Mouse (Mus musculus): ENCODE data around the gene Fxyd3. TPM values are rescaled to one million over a fixed set of nuclear protein-coding genes. Genes with fewer than 3 reads are reported as not detected.

Fxyd3 gene
- polyA plus RNA-seq, 1 experiment from 2014 or later = 1.3 TPM

- H3K27me3 ChIP-seq = peaks cover 52% of the 10 kb centered on the region
- no peak overlapping the region for H3K9ac ChIP-seq
- H3K9me3 ChIP-seq = no peaks in the 10 kb centered on the region
- H3K36me3 ChIP-seq = no peaks in the 10 kb centered on the region
- WGBS = 80% methylated on average over 4 of the region's 4 CpGs
- no peak for ATAC-seq (ENCODE audit: low FRiP score)
- H3K27ac ChIP-seq = no peak overlapping the region; the same call in 1 of the 2 replicates
- H3K4me1 ChIP-seq (replicated peaks) = peaks cover 14% of the 10 kb centered on the region
- H3K4me2 ChIP-seq = no peak overlapping the region
- no peak overlapping the region for H3K4me3 ChIP-seq
Observed at GRCm38 (mm10) chr7:31039011-31039410, 37.5 kb downstream of the Fxyd3 start.

GRCm38 (mm10) chr7:31037675-31038074 lies 38.8 kb downstream of the Fxyd3 start:
- 68% methylated on average over 2 of the region's 2 CpGs for WGBS
- Histone ChIP-seq H3K27ac (no peak overlapping the region), H3K9ac (no peak overlapping the region), H3K27me3 (peaks cover 38% of the 10 kb centered on the region), H3K4me2 (no peak overlapping the region), H3K4me1 (replicated peaks) (peaks cover 13% of the 10 kb centered on the region), H3K4me3 (no peak overlapping the region), H3K36me3 (no peaks in the 10 kb centered on the region), H3K9me3 (no peaks in the 10 kb centered on the region)
- no peak for ATAC-seq (ENCODE audit: low FRiP score)

- Histone ChIP-seq H3K4me3 (no peak overlapping the region), H3K4me1 (replicated peaks) (peaks cover 5% of the 10 kb centered on the region), H3K4me2 (no peak overlapping the region), H3K9me3 (no peaks in the 10 kb centered on the region), H3K27ac (no peak overlapping the region), H3K27me3 (peaks cover 31% of the 10 kb centered on the region), H3K9ac (no peak overlapping the region), H3K36me3 (no peaks in the 10 kb centered on the region)
- ATAC-seq (ENCODE audit: low FRiP score) = no peak
- WGBS = 88% methylated on average over 7 of the region's 7 CpGs
Observed at GRCm38 (mm10) chr7:31036917-31037316, 39.6 kb downstream of the Fxyd3 start.

GRCm38 (mm10) chr7:31035291-31035690 lies 41.2 kb downstream of the Fxyd3 start:
- H3K4me2 ChIP-seq = no peak overlapping the region
- no peak for ATAC-seq (ENCODE audit: low FRiP score)
- no peaks in the 10 kb centered on the region for H3K9me3 ChIP-seq
- no peak overlapping the region for H3K9ac ChIP-seq
- no peak overlapping the region for H3K4me3 ChIP-seq
- no peaks in the 10 kb centered on the region for H3K36me3 ChIP-seq
- H3K27me3 ChIP-seq = peaks cover 14% of the 10 kb centered on the region
- no peaks in the 10 kb centered on the region for H3K4me1 ChIP-seq (replicated peaks)
- 83% methylated on average over 11 of the region's 11 CpGs for WGBS
- H3K27ac ChIP-seq = no peak overlapping the region

GRCm38 (mm10) chr7:31034789-31035188 lies 41.7 kb downstream of the Fxyd3 start:
- Histone ChIP-seq H3K9ac (no peak overlapping the region), H3K4me3 (no peak overlapping the region), H3K27me3 (peaks cover 10% of the 10 kb centered on the region; the same call in 1 of the 2 replicates), H3K36me3 (no peaks in the 10 kb centered on the region), H3K4me1 (replicated peaks) (no peaks in the 10 kb centered on the region), H3K9me3 (no peaks in the 10 kb centered on the region), H3K27ac (no peak overlapping the region), H3K4me2 (no peak overlapping the region)
- 63% methylated on average over 11 of the region's 11 CpGs for WGBS
- no peak for ATAC-seq (ENCODE audit: low FRiP score)

- Histone ChIP-seq H3K36me3 (no peaks in the 10 kb centered on the region), H3K4me2 (no peak overlapping the region), H3K9me3 (no peaks in the 10 kb centered on the region), H3K4me1 (replicated peaks) (no peaks in the 10 kb centered on the region), H3K27me3 (no peaks in the 10 kb centered on the region), H3K4me3 (no peak overlapping the region), H3K27ac (no peak overlapping the region), H3K9ac (no peak overlapping the region)
- WGBS = 79% methylated on average over 9 of the region's 9 CpGs
- ATAC-seq (ENCODE audit: low FRiP score) = no peak
Observed at GRCm38 (mm10) chr7:31033409-31034165, 42.9 kb downstream of the Fxyd3 start.

- H3K9me3 ChIP-seq = no peaks in the 10 kb centered on the region
- 87% methylated on average over 7 of the region's 7 CpGs for WGBS
- no peak overlapping the region for H3K27ac ChIP-seq
- no peak overlapping the region for H3K4me2 ChIP-seq
- no peaks in the 10 kb centered on the region for H3K27me3 ChIP-seq
- no peak overlapping the region for H3K4me3 ChIP-seq
- no peaks in the 10 kb centered on the region for H3K36me3 ChIP-seq
- H3K4me1 ChIP-seq (replicated peaks) = no peaks in the 10 kb centered on the region
- no peak overlapping the region for H3K9ac ChIP-seq
- ATAC-seq (ENCODE audit: low FRiP score) = no peak
Observed at GRCm38 (mm10) chr7:31031731-31032130, 44.8 kb downstream of the Fxyd3 start.

- no peak for ATAC-seq (ENCODE audit: low FRiP score)
- Histone ChIP-seq H3K4me2 (no peak overlapping the region), H3K36me3 (no peaks in the 10 kb centered on the region), H3K27ac (no peak overlapping the region), H3K4me3 (no peak overlapping the region), H3K4me1 (replicated peaks) (no peaks in the 10 kb centered on the region), H3K9ac (no peak overlapping the region), H3K27me3 (no peaks in the 10 kb centered on the region), H3K9me3 (no peaks in the 10 kb centered on the region)
- WGBS = 71% methylated on average over 2 of the region's 2 CpGs
Observed at GRCm38 (mm10) chr7:31030717-31031116, 45.8 kb downstream of the Fxyd3 start.

- no peak for ATAC-seq (ENCODE audit: low FRiP score)
- no peaks in the 10 kb centered on the region for H3K27me3 ChIP-seq
- H3K4me3 ChIP-seq = no peak overlapping the region
- H3K4me2 ChIP-seq = no peak overlapping the region
- 78% methylated on average over 8 of the region's 8 CpGs for WGBS
- no peaks in the 10 kb centered on the region for H3K4me1 ChIP-seq (replicated peaks)
- no peaks in the 10 kb centered on the region for H3K9me3 ChIP-seq
- H3K36me3 ChIP-seq = no peaks in the 10 kb centered on the region
- no peak overlapping the region for H3K9ac ChIP-seq
- no peak overlapping the region for H3K27ac ChIP-seq
Observed at GRCm38 (mm10) chr7:31028609-31029008, 47.9 kb downstream of the Fxyd3 start.

Small RNA genes lying within 50 kb of the gene (microRNA-seq; reads per million reads assigned to microRNA genes)
- gene Mir7050 = not detected

Other genes with a start within 250 kb of the Fxyd3 start
- 0.13 TPM in 1 of 2 replicates, not detected in the other for gene Ffar3, start 220.5 kb downstream of the Fxyd3 start, polyA plus RNA-seq (2015; fragmentation: Nextera tagmentation; extraction: Ambion mirVana)
- gene Ffar1, start 215.1 kb downstream of the Fxyd3 start, polyA plus RNA-seq (2015; fragmentation: Nextera tagmentation; extraction: Ambion mirVana) = not detected in 2 replicates
- not detected in 2 replicates for gene Cd22, start 196.4 kb downstream of the Fxyd3 start, polyA plus RNA-seq (2015; fragmentation: Nextera tagmentation; extraction: Ambion mirVana)
- 1.7 and 1.9 TPM in 2 replicates for gene Mag, start 161.8 kb downstream of the Fxyd3 start, polyA plus RNA-seq (2015; fragmentation: Nextera tagmentation; extraction: Ambion mirVana)
- not detected in 2 replicates for gene Hamp2, start 152.0 kb downstream of the Fxyd3 start, polyA plus RNA-seq (2015; fragmentation: Nextera tagmentation; extraction: Ambion mirVana)
- gene Hamp, start 132.7 kb downstream of the Fxyd3 start, polyA plus RNA-seq (2015; fragmentation: Nextera tagmentation; extraction: Ambion mirVana) = not detected in 2 replicates
- 25.9 and 26.0 TPM in 2 replicates for gene Usf2, start 119.9 kb downstream of the Fxyd3 start, polyA plus RNA-seq (2015; fragmentation: Nextera tagmentation; extraction: Ambion mirVana)
- 17.2 and 18.8 TPM in 2 replicates for gene Lsr, start 103.2 kb downstream of the Fxyd3 start, polyA plus RNA-seq (2015; fragmentation: Nextera tagmentation; extraction: Ambion mirVana)
- gene Fam187b, start 102.9 kb downstream of the Fxyd3 start, polyA plus RNA-seq (2015; fragmentation: Nextera tagmentation; extraction: Ambion mirVana) = 0.96 and 0.97 TPM in 2 replicates
- gene Fxyd5, start 34.2 kb downstream of the Fxyd3 start, polyA plus RNA-seq (2015; fragmentation: Nextera tagmentation; extraction: Ambion mirVana) = 13.0 and 20.0 TPM in 2 replicates
- gene Fxyd7, start 25.2 kb downstream of the Fxyd3 start, polyA plus RNA-seq (2015; fragmentation: Nextera tagmentation; extraction: Ambion mirVana) = 108 and 116 TPM in 2 replicates
- gene Fxyd1, start 19.5 kb downstream of the Fxyd3 start, polyA plus RNA-seq (2015; fragmentation: Nextera tagmentation; extraction: Ambion mirVana) = 27.3 and 30.6 TPM in 2 replicates
- gene Lgi4, start 17.4 kb downstream of the Fxyd3 start, polyA plus RNA-seq (2015; fragmentation: Nextera tagmentation; extraction: Ambion mirVana) = 1.1 and 1.6 TPM in 2 replicates
- 0.65 and 0.78 TPM in 2 replicates for gene Hpn, start 38.6 kb upstream of the Fxyd3 start, polyA plus RNA-seq (2015; fragmentation: Nextera tagmentation; extraction: Ambion mirVana)
- 4.7 and 5.2 TPM in 2 replicates for gene Scn1b, start 50.3 kb upstream of the Fxyd3 start, polyA plus RNA-seq (2015; fragmentation: Nextera tagmentation; extraction: Ambion mirVana)
- gene Gramd1a, start 79.2 kb upstream of the Fxyd3 start, polyA plus RNA-seq (2015; fragmentation: Nextera tagmentation; extraction: Ambion mirVana) = 227 and 231 TPM in 2 replicates
- gene Scgb2b2, start 213.8 kb upstream of the Fxyd3 start, polyA plus RNA-seq (2015; fragmentation: Nextera tagmentation; extraction: Ambion mirVana) = not detected in 2 replicates
- not detected in 2 replicates for gene Scgb1b2, start 215.1 kb upstream of the Fxyd3 start, polyA plus RNA-seq (2015; fragmentation: Nextera tagmentation; extraction: Ambion mirVana)